Mouse (Mus musculus) c-Kit-positive CD71-positive TER-119-positive erythroid progenitor cells, embryonic 14.5 days (primary cell): ENCODE results near the gene Hoxa1.

Source experiments
- DNase-seq: peaks from one replicate; pipeline ENCODE4 v3.0.0-alpha.2; 2013; ENCODE audit warnings: low spot score

Gene Hoxa1

GRCm38 (mm10) chr6:52189909-52190308 is 31.8 kb upstream of the Hoxa1 start:
- no peak for DNase-seq

- no peak for DNase-seq
Observed at GRCm38 (mm10) chr6:52189172-52189591, 31.1 kb upstream of the Hoxa1 start.

- DNase-seq, result no peak
Observed at GRCm38 (mm10) chr6:52186500-52186899, 28.4 kb upstream of the Hoxa1 start.

DNA sequence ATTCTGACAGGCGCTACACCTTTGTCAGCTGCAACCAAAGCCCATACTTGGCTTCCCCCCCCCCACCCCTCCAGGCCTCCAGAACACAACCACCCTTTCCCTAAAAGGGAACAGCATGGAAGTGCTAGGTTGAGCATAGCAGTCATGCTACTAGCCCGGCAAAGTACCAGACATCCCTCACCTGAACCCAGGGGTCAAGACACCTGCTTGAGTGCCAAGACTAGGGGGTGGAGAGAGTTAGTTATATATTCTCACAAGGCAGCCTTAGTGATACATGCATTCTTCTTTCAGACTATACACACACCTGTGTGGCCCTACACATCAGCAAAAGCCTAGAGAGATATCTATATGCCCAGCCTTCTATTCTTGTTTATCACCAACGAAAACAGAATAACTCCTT is 27.7 kb upstream of the Hoxa1 start:
- no peak for DNase-seq

- DNase-seq, result no peak
Observed at GRCm38 (mm10) chr6:52185222-52185621, 27.1 kb upstream of the Hoxa1 start.

- DNase-seq, result no peak
Observed at GRCm38 (mm10) chr6:52184668-52185067, 26.6 kb upstream of the Hoxa1 start.

DNA sequence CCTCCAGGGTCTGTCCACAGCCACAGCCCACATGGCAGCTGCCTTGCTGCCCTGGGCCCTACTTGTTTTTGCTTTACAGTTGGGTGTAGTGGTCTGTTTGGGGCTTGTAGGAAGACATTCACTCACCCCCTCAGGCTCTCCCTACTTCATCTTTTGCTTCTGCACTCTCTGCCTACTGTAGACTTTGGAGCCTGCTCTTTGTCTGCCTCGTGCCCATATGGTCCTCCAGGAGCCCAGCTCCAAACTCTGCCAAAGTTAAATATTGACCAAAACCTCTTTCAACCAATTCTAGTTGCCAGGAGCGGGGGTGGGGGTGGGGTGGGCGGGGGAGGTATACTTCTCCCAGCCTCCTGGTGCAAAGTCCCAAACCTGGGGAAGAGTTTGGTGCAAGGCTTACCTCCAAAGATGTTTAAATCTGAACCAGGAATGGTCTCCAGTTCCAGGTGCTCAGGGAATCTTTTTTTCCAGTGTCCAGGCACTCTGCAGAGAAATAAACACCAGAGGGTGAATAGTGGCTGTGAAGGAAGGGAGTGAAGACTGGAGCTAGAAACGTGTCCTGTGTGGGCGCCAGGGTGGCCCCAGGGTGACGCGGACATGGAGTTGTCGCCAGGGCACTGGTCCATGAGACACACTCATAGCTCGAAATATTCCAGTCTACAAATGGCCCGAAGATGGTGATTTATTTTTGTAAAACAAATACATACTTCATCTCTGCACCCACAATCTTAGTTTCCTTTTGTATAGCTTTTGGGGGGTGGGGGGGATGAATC is 25.4 kb upstream of the Hoxa1 start:
- DNase-seq, result no peak

DNA sequence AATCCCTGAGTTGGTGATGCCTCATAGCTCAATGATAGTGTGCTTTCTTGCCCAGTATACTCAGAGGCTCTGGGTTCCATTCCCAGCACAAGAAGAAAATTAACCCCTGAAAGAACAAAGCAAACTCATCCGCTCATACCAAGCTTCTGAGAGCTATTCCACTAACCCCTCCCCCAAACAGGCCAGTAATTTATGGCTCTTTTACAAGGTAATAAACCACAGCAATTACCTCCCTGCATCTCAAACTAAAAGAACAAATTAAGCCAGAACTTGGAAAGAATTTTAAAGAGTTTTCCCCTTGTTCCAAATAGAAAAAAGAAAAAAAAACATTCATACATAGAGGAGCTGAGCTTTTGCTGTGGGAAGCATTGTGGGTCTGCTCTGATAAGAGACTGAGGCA is 24.7 kb upstream of the Hoxa1 start:
- no peak for DNase-seq

DNA sequence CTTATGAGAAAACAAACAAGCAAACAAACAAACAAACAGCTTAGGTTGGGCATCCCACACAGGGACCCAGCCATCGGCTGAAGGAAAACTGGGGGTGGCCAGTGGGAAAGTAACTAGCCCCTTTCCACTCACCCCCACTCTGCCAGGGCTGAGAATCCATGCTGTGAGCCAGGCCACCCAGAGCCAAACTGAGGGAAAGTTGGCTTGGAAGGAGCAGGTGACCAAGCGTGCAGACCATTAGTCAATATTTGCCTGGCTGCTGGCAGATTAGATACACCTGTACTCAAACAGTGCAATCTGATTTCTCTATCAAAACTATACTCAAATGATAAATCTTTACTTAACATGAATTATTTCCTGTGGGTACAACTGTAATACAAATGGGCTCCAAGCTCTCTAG is 23.9 kb upstream of the Hoxa1 start:
- DNase-seq, result no peak

- DNase-seq, result no peak
Observed at GRCm38 (mm10) chr6:52180726-52181125, 22.6 kb upstream of the Hoxa1 start.

DNA sequence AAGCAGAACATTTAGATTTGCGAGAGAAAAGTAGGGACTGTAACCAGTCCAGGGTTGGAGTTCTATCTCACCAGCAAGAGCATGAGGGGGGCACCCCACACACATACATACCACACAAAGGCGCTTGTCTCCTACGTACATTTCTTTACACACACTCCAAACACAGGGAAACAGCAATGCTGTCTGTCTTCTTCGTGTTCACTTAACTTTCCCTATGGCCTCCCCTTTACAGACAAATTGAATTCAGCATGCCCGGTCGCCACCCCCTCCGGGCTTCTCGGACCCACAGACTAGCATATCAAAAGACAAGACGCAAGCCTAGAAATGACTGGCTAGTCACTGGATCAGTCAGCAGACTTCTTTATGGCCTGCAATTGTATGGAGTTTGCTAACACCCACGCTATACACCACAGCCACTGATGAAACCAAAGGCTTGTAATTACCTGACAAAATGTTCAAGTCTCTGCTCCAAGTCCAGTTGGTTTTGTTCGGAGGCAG is 22.1 kb upstream of the Hoxa1 start:
- no peak for DNase-seq

GRCm38 (mm10) chr6:52179690-52180089 is 21.6 kb upstream of the Hoxa1 start:
- DNase-seq, result no peak

- no peak for DNase-seq
Observed at GRCm38 (mm10) chr6:52178918-52179665, 21.0 kb upstream of the Hoxa1 start.

- DNase-seq, result no peak
Observed at GRCm38 (mm10) chr6:52177806-52178205, 19.7 kb upstream of the Hoxa1 start.

- no peak for DNase-seq
Observed at GRCm38 (mm10) chr6:52177061-52177735, 19.1 kb upstream of the Hoxa1 start, which contains the start of gene 5730596B20Rik. TSS of gene 5730596B20Rik (plus strand) at chr6:52177498.

DNA sequence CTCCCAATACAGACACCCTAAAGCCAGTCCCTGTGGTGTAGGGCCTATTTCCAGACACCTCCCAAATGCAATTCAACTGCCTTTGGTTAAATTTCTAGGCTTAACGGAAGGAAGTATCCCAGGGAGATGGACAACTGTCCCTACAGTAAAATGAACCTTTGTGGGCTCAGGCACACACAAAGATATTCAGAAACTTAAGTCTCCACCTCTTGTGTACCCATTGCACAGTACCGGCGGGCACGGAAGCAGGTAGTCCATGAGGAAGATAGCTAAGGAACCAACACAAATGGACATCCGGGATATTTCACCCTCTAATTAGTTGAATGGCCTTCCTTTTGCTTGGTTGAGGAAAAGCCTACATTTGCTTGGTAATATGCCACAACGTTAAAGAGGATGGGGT is 18.3 kb upstream of the Hoxa1 start:
- no peak for DNase-seq

- no peak for DNase-seq
Observed at GRCm38 (mm10) chr6:52175864-52176263, 17.7 kb upstream of the Hoxa1 start.

GRCm38 (mm10) chr6:52174968-52175751 is 17.0 kb upstream of the Hoxa1 start:
- no peak for DNase-seq

GRCm38 (mm10) chr6:52173648-52174047 is 15.5 kb upstream of the Hoxa1 start:
- DNase-seq, result no peak

DNA sequence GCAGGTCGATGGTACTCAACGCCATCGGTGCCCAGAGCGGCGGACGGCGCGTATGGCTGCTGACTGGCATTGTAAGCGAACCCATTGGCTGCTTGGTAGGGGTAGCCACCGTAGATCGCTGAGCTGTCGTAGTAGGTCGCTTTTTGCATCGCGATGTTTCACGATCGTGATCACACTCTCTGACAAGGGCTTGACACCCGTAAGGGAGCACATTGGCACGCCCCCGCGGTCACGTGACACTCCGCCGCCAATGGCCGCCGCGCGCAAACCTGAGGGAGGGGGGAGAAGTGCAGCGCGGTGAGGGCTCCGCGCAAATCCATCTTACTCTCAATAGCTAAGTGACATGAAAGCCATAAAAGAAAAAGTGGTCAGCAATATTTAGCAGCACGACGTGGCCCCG is 14.4 kb upstream of the Hoxa1 start:
- DNase-seq, result no peak

- DNase-seq, result no peak
Observed at GRCm38 (mm10) chr6:52171938-52172337, 13.8 kb upstream of the Hoxa1 start.

DNA sequence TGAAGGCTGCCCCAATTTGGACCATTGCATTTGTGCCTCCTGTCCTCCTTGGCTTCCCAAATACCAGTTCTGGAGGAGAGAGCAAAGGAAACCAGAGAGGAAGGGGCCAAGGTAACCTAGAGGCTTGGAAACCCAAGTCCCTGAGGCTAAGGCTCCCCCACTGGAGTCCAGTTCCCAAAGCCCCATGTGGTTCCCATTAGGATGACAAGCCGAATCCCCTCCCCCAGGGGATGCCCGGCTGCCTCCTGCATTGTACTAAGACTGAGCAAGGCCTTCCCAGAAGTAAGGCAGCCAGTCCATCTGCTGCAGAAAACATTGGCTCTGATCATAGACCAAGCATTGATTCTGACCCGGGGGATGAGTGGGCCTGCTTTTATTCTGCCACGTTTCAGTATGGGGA is 13.2 kb upstream of the Hoxa1 start:
- no peak for DNase-seq
